Mouse (Mus musculus) c-Kit-positive CD71-positive TER-119-negative erythroid progenitor cells, embryonic 14.5 days (primary cell): ENCODE measurements at regions not wholly inside any gene's neighbourhood (a gene's known extent, or its start where the extent isn't known, plus 50 kb on each side); places are given as distances from the start of the nearest gene placed in this dataset.

Source experiments
- DNase-seq: peaks from one replicate; pipeline ENCODE4 v3.0.0-alpha.2; 2013; ENCODE audit warnings: low read depth

- no peak for DNase-seq
These were observed 249.6 kb downstream of the Cdk5rap2 start for GRCm38 (mm10) chr4:70160525-70161224.

DNA sequence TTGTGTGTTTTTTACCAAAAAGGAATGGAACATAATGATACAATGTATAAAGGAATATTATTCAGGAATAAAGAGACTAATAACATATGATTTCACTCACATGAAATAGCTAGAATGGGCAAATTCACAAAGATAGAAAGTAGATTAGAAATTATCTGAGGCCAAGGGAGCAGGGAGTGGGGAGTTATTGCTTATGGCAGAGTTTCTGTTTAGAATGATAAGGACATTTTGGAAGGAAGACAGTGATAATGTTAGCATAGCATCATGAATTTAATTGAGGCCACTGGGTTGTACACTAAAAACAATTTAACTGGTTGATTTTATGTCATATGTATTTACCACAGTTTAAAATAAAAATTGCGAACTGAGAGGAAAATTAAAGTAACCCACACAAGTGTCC is 250.2 kb downstream of the Cdk5rap2 start:
- peak; percentile 8 for DNase-seq

- DNase-seq = no peak
These were observed 257.1 kb downstream of the Cdk5rap2 start for GRCm38 (mm10) chr4:70153179-70153578.

DNA sequence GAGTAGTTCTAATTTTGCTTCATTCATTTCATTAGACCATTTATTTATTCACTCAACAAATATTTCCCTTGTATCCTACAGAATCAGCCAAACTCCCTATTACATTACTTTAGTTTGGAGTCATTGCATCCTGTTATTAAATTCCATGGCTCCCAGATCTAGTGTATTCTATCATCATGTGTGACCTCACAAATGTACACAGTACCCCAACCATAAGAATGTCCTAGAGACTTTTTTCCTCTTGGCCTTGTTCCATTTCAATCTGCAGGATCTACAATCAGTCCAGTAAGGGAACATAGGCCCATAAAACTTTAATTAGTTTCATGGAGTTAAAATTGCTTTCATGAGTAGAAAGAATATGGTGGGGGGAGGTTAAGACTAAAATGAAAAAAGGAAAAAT is 301.2 kb downstream of the Cdk5rap2 start:
- no peak for DNase-seq

- no peak for DNase-seq
These were observed 304.5 kb downstream of the Cdk5rap2 start for GRCm38 (mm10) chr4:70105776-70106175.

DNA sequence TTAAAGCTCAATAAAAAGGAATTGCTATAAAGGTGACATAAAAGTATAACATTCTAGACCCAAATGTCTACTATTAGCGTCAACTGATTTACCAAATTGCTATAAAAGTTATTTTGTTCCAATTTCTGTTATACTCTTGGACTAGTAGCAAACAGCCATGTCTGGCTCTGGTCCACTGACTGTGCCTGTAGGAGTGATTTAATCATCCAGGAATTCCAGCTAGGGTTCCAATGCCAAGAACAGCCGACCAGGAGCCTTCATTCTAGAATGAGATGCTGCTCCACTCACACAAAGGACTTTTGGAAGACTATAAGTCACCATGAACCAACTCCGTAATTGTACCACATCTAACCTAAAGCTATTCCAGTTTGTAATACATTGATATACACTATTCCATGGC is 312.9 kb downstream of the Cdk5rap2 start:
- no peak for DNase-seq

- no peak for DNase-seq
These were observed 332.0 kb downstream of the Cdk5rap2 start for GRCm38 (mm10) chr4:70078206-70078605.

DNA sequence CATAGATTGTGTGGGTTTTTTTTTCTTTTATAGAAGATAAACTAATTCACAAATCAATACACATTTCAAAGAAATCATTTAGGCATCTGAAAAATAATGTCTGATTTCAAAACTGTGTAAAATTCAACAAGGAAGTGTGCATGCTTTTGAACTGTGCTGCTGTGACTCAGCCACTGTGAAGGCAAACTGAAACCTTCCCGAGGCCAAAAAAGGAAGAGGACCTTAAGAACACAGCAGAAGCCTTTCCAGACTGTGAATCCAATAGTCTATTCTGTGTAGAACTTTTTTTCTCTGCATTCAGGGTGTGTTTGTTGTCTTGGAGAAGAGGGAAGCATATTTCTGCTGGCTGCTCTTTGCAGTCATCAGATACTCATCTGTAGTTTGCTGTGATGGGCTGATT is 347.7 kb downstream of the Cdk5rap2 start:
- DNase-seq = no peak

DNA sequence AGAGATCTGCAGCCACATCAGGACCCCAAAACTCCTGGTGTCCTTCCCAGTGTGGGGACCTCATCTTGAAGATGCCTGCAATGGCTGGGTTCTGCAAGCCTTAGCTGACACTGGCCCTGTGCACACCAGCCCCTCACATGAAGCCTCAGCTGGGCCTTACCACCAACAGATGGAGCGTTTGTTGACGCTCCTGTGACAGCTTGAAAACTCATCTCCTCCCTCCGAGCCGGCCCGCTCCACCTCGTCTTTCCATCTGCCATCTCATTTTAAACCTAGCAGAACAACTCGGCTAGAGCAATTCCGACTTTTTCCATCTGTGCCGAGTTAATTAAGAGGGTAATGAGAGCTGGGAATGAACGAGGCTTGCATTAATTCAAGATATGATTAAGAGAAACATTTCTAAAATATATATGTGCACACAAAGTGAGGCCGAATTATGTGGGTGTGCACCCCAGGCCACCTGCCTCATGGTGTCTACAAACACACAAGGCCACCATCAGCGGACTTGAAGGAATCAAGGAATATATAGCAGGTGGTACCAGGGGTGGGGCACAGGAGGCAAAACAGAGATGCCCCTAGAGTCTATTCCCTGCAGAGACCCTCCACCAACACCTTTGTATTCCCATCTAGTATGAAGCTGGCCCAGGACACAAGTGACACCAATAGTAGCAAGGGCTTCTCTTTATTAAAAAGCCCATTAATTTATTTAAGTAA is 351.3 kb downstream of the Cdk5rap2 start:
- DNase-seq = no peak

DNA sequence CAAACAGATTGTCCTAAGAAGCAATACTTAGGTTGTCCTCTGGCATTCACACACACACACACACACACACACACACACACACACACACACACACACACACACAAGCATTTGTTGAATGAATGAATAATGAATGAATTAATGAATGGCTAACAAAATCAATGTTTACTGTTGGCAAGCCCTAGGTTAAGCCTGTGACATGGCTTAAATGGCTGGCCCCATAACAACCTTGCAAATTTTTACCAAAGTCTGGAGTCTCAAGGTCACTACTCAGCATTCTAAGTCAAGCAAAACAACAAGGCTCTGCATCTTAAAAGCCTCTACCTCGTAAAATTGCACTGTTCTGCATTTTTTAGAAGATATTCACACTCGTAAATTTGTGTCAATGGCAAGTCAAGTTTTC is 357.1 kb downstream of the Cdk5rap2 start:
- no peak for DNase-seq

DNA sequence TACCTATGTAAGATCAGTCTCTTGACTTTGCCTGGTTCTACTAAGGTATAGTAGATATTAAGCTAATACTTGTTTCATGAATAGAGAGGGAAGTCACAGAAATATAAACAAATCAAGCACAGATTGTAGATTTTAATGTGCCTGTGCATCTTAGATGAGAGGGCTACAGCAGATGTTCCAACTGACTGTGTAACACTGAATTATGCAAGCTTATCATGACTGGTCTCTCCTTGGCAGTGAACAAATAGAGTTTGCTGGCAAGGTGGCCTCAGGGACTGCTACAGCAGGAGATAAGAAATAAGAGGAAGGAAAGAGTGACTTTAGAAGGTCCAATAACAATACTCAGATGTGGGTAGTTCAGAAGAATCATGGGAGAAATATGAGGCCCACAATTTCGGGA is 372.0 kb downstream of the Cdk5rap2 start:
- no peak for DNase-seq

DNA sequence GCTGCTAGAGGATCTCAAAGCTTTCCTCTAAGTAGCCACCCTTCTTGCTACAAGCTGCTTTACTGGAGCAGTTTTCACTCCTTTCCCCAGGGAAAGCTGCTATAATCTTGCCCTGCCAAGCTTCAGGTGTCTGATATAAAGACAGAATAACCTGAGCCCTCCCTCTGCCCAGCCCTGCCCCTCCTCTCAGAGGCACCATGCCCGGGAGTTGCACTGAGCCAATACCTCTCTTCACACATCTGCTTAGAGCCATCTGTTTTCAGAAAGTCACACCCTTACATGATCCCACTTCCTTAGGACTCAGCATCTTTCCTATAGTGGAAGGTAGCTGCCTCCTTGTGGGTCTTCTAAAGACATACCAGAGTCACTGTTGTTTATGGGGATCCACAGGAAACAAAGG is 374.3 kb downstream of the Cdk5rap2 start:
- DNase-seq = no peak

DNA sequence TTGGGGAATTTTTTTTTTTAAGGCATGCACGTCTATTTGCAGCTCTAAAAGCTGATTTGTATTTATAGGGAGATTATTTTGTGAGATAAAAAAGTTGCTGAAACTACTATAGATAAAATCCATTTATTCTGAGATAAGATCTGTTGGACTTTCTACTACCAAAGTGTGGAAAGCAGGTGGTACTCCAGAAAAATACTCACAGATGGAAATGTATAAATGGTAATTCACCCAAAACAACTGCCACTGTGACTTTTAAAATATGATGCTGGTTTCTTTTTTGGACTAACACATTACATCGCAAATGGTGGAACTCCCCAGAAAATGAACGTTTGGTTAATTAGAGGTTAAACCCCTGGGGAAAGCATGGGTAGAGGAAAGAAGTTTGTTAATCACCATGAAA is 377.7 kb downstream of the Cdk5rap2 start:
- no peak for DNase-seq

GRCm38 (mm10) chr4:70026848-70027247 is 383.4 kb downstream of the Cdk5rap2 start:
- no peak for DNase-seq

- no peak for DNase-seq
These were observed 385.3 kb downstream of the Cdk5rap2 start for GRCm38 (mm10) chr4:70024838-70025376.

GRCm38 (mm10) chr4:70020905-70021470 is 389.3 kb downstream of the Cdk5rap2 start:
- no peak for DNase-seq

- DNase-seq = no peak
These were observed 398.0 kb downstream of the Cdk5rap2 start for GRCm38 (mm10) chr4:70012220-70012580.

DNA sequence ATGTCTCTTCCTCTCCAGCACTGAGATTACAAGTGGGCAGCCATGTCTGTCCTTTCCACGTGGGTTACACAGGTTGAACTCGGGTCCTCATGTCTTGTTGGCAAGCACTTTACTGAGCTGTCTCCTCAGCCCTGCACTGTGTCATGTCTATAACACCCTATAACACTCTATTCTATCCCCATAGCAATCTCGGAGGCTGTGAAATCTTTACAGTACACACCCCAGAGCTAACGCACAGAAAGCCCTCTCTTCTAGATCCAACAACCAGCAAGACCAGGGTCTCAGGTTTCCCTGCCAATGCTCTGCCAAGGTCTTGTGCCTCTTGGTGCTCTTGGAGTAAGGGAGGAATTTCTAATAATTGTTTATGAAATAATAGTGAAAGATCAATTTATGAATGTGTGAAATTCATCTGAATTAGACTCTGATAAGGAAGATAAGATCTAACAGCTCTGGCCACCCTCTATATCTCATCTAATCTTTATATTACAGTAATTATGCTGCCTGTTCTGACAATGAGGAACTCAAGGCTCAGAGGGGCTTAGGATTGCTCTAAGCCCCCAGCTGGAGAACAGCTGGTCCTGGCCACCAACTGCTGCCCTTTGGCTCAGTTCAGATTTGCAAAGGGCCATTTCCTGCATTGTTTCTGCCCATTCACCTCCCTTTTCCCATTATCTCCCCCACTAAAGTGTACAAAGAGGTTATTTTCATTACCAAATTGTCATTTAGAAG is 398.6 kb downstream of the Cdk5rap2 start:
- DNase-seq = no peak

GRCm38 (mm10) chr4:70010466-70010865 is 399.8 kb downstream of the Cdk5rap2 start:
- no peak for DNase-seq

DNA sequence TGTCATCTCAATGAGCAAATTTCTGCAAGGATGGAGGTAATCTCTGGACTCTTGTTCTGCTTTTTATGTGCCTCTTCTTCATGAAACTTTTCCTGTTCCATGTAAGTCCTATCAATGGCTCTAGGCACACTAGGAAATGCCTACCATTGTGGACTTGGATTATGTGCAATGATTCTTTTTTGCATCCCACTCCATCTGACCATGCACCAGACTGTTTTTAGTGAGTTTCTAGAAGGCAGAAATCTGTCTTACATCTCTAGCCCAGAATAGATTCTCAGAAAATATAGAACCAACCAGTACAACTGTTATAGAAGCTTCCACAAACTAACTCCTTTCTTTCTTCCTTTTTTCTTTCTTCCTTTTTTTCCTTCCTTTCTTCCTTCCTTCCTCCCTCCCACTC is 405.3 kb downstream of the Cdk5rap2 start:
- no peak for DNase-seq

- DNase-seq = no peak
These were observed 417.0 kb downstream of the Cdk5rap2 start for GRCm38 (mm10) chr4:69993226-69993625.

DNA sequence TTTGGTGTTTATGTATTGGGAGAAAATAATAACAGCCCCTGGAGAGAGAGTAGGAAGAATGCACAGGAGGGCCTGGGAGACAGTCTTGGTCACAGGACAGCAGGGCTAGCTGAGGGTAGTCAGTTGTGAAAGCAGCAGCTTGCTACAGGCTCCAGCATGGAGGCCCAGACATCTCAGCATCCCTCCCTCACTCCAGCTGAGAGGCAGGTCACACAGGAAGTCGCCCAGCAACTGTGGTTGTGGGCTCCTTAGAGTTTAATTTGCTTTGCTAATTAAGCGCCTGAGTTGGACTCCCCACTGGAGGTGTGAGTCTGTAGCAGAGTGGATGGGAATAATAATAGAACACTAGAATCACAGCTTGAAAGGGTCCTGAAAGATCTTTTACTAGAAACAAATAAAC is 436.0 kb downstream of the Cdk5rap2 start:
- no peak for DNase-seq

DNA sequence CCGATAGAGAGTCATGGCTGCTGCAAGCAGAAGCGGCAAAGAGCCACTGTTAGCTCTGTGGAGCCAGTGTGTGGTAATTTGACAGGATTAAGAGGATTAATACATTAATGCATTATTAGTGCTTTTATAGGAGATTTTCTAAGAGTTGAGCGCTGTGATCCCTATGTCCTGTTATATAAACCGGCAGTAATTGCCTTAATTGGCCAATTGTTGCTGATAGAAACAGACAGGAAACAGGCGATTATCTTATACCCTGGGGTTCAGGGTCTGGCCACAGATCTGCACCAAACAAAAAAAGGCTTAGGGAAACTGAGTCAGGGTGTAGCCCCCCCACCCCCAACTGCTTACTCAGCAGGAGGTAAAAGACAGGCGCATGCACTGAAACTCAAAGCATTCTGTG is 436.7 kb downstream of the Cdk5rap2 start:
- no peak for DNase-seq
